Mouse (Mus musculus) hindbrain, embryonic 16.5 days (tissue): ENCODE results near the gene Mmp8. TPM values are rescaled to one million over a fixed set of nuclear protein-coding genes. Genes with fewer than 3 reads are reported as not detected.
A peak's percentile ranks its signal among the peaks of the same experiment; 100 is the strongest.

Experiments used
- ATAC-seq: fragments of 200-750 bp; cut with Nextera tagmentation; 2 replicates; pipeline ENCODE4 v1.8.0; 2017; ENCODE audit warnings: moderate TSS enrichment, moderate library complexity
- H3K27ac ChIP-seq: fragments of 300-500 bp; sonication (generic); 2 replicates; pipeline ENCODE4 v1.5.1; 2014; ENCODE audit warnings: low read depth, mild to moderate bottlenecking, control low read depth, low read length, moderate library complexity
- H3K27me3 ChIP-seq: fragments of 300-500 bp; sonication (generic); replicated peaks from 2 replicates; pipeline ENCODE4 v1.6.1; 2014; ENCODE audit warnings: low read length; ENCODE audit not compliant: control insufficient read depth, insufficient read depth
- H3K36me3 ChIP-seq: fragments of 300-500 bp; sonication (generic); 2 replicates; pipeline ENCODE4 v1.6.1; 2014; ENCODE audit warnings: mild to moderate bottlenecking, low read length, moderate library complexity, mixed read lengths; ENCODE audit not compliant: control insufficient read depth, insufficient read depth
- H3K4me1 ChIP-seq: fragments of 300-500 bp; sonication (generic); 2 replicates; pipeline ENCODE4 v1.6.1; 2014; ENCODE audit warnings: low read depth, low read length; ENCODE audit not compliant: control insufficient read depth, insufficient read depth
- H3K4me2 ChIP-seq: fragments of 300-500 bp; sonication (generic); 2 replicates; pipeline ENCODE4 v1.6.1; 2014; ENCODE audit warnings: mild to moderate bottlenecking, low read length, control low read depth, moderate library complexity
- H3K4me3 ChIP-seq: fragments of 300-500 bp; sonication (generic); 2 replicates; pipeline ENCODE4 v1.5.1; 2014; ENCODE audit warnings: mild to moderate bottlenecking, low read length, control low read depth, moderate library complexity
- H3K9ac ChIP-seq: fragments of 300-500 bp; sonication (generic); 2 replicates; pipeline ENCODE4 v1.6.1; 2014; ENCODE audit warnings: low read depth, mild to moderate bottlenecking, control low read depth, low read length, moderate library complexity
- H3K9me3 ChIP-seq: fragments of 300-500 bp; sonication (generic); 2 replicates; pipeline ENCODE4 v1.6.1; 2014; ENCODE audit warnings: mild to moderate bottlenecking, low read length, moderate library complexity; ENCODE audit not compliant: control insufficient read depth
- WGBS: fragments of 180-500 bp; shearing (Covaris S2); extraction: QIAGEN DNeasy Blood & Tissue Kit; methylation state at CpG from one replicate; pipeline ENCODE4 v1.1.7; 2014; 5-methylcytosine and 5-hydroxymethylcytosine counted together
- polyA plus RNA-seq: library from polyadenylated mRNA; unstranded; fragments of >200 nt; fragmentation: Nextera tagmentation; extraction: Ambion mirVana; gene quantifications from 2 replicates; pipeline ENCODE4 v1.2.1, GENCODE M21; 2015

The Mmp8 gene
- 0.20 and 0.24 TPM in 2 replicates for polyA plus RNA-seq

- no peaks in the 10 kb centered on the region for H3K36me3 ChIP-seq
- WGBS: 89% methylated on average over 8 of the region's 8 CpGs
- no peak within 1 kb of the TSS for H3K9ac ChIP-seq
Observed at GRCm38 (mm10) chr9:7558221-7559017, at the start of gene Mmp8. Gene Mmp8, plus strand, starts transcription at chr9:7558456.

GRCm38 (mm10) chr9:7509619-7510233 lies 48.5 kb upstream of the Mmp8 start:
- Histone ChIP-seq H3K27me3 (no peaks in the 10 kb centered on the region), H3K9me3 (no peaks in the 10 kb centered on the region), H3K27ac (no peak overlapping the region), H3K36me3 (no peaks in the 10 kb centered on the region), H3K4me1 (no peaks in the 10 kb centered on the region), H3K4me2 (no peak overlapping the region), H3K9ac (no peak overlapping the region), H3K4me3 (no peak overlapping the region)
- 88% methylated on average over 10 of the region's 10 CpGs for WGBS
- ATAC-seq: peak; percentile 61; the same call in 1 of the 2 replicates

More at GRCm38 (mm10) chr9:7558221-7559017, at the start of gene Mmp8:
- Histone ChIP-seq H3K4me2 (no peak within 1 kb of the TSS), H3K4me1 (no peaks in the 10 kb centered on the region), H3K4me3 (no peak within 1 kb of the TSS), H3K27ac (no peak within 1 kb of the TSS), H3K27me3 (no peaks in the 10 kb centered on the region), H3K9me3 (no peaks in the 10 kb centered on the region)
- no peak for ATAC-seq

GRCm38 (mm10) chr9:7517944-7518571 lies 40.2 kb upstream of the Mmp8 start:
- no peak for ATAC-seq

DNA sequence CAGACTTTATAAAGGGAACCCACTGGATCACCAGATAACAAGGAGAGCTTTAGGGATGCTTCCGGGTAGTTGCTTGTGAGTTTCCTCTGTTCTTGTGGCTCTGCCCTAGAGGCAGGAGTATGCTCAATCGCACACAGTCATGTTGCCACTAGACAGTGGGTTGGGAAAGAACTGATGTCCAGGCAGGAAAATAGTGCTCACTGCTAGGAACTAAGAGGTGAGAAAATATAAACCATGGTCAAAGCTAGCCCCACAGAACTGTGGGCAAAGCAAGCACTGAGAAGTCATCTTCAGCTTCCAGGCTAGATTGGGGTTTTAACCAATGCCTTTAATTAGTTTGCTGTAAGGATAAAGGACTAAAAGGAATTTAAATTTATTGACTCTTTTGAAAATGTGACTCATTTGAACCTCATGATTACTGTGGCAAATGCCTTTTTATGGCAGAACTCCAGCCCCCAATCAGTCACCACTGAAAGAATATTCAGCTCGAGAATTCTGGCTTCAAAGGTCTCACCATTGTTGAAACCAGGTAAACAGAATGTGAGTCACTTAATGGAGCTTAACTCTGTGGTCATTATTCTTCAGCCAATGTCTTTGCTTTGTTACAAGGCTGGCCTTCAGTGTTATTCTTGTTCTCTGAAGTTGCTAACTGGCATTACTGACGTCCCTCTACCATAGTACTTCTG lies 31.9 kb upstream of the Mmp8 start:
- Histone ChIP-seq H3K27ac (no peak overlapping the region), H3K9ac (no peak overlapping the region), H3K4me1 (no peaks in the 10 kb centered on the region), H3K4me2 (no peak overlapping the region), H3K4me3 (no peak overlapping the region), H3K9me3 (no peaks in the 10 kb centered on the region), H3K27me3 (no peaks in the 10 kb centered on the region), H3K36me3 (no peaks in the 10 kb centered on the region)
- ATAC-seq: no peak
- WGBS: 75% methylated on average over 4 of the region's 4 CpGs

More at GRCm38 (mm10) chr9:7517944-7518571, 40.2 kb upstream of the Mmp8 start:
- Histone ChIP-seq H3K27ac (no peak overlapping the region), H3K4me3 (no peak overlapping the region), H3K9ac (no peak overlapping the region), H3K4me2 (no peak overlapping the region), H3K9me3 (no peaks in the 10 kb centered on the region), H3K27me3 (no peaks in the 10 kb centered on the region), H3K36me3 (no peaks in the 10 kb centered on the region), H3K4me1 (no peaks in the 10 kb centered on the region)
- 62% methylated on average over 4 of the region's 4 CpGs for WGBS

DNA sequence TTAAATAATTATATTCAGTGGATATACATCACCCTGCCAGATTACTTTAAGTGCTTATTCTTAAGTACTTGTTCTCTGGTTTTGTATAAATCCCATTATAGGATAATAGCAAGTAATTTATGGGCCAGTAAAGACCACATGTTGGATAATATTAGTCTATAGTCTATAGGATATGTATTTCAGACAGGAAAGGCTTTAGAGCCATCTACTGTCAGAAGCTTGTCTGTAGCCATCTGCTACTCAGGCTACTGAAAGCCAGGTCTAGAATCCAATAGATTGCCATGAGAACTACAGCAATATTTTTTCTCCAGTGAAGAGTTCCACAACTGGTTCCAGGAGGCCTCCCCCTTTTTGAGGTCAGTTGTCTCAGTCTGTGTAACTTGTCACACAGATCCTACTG lies 15.5 kb upstream of the Mmp8 start:
- no peak overlapping the region for H3K4me2 ChIP-seq
- H3K9ac ChIP-seq: no peak overlapping the region
- H3K4me3 ChIP-seq: no peak overlapping the region
- no peaks in the 10 kb centered on the region for H3K27me3 ChIP-seq
- no peaks in the 10 kb centered on the region for H3K4me1 ChIP-seq
- no peaks in the 10 kb centered on the region for H3K36me3 ChIP-seq
- H3K27ac ChIP-seq: no peak overlapping the region
- no peaks in the 10 kb centered on the region for H3K9me3 ChIP-seq
- ATAC-seq: no peak

- Histone ChIP-seq H3K9ac (no peak overlapping the region), H3K4me2 (no peak overlapping the region), H3K9me3 (no peaks in the 10 kb centered on the region), H3K4me1 (no peaks in the 10 kb centered on the region), H3K36me3 (no peaks in the 10 kb centered on the region), H3K27me3 (no peaks in the 10 kb centered on the region), H3K4me3 (no peak overlapping the region), H3K27ac (no peak overlapping the region)
- 69% methylated on average over 1 of the region's 1 CpGs for WGBS
- no peak for ATAC-seq
Observed at GRCm38 (mm10) chr9:7544923-7545457, 13.3 kb upstream of the Mmp8 start.

DNA sequence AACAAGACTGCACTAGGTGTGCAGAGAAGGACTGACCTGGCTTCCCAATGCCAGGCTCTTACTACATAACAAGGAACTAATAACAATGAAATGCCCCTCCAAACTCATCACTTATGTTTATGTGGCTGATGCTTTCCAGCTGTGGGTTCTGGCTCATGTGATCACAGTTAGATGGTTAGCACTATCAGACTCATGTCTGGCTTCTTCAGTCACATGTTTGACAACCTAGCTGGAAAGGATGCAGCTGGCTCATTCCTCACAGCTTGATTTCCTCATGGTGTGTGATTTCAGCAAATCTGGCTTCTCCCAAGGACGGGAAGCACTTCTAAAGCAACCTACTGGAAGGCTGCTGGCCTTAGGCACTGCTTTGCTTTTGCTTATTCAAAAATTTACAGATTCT lies 12.8 kb upstream of the Mmp8 start:
- Histone ChIP-seq H3K4me3 (no peak overlapping the region), H3K27ac (no peak overlapping the region), H3K9me3 (no peaks in the 10 kb centered on the region), H3K4me2 (no peak overlapping the region), H3K9ac (no peak overlapping the region), H3K4me1 (no peaks in the 10 kb centered on the region), H3K27me3 (no peaks in the 10 kb centered on the region), H3K36me3 (no peaks in the 10 kb centered on the region)
- 61% methylated on average over 1 of the region's 1 CpGs for WGBS
- ATAC-seq: no peak

- Histone ChIP-seq H3K4me2 (no peak overlapping the region), H3K27ac (no peak overlapping the region), H3K9ac (no peak overlapping the region), H3K36me3 (no peaks in the 10 kb centered on the region), H3K4me3 (no peak overlapping the region), H3K9me3 (no peaks in the 10 kb centered on the region), H3K4me1 (no peaks in the 10 kb centered on the region), H3K27me3 (no peaks in the 10 kb centered on the region)
- 91% methylated on average over 7 of the region's 7 CpGs for WGBS
- ATAC-seq: no peak
Observed at GRCm38 (mm10) chr9:7545920-7546319, 12.3 kb upstream of the Mmp8 start.

- Histone ChIP-seq H3K27ac (no peak overlapping the region), H3K4me3 (no peak overlapping the region), H3K9me3 (no peaks in the 10 kb centered on the region), H3K36me3 (no peaks in the 10 kb centered on the region), H3K4me1 (no peaks in the 10 kb centered on the region), H3K9ac (no peak overlapping the region), H3K27me3 (no peaks in the 10 kb centered on the region), H3K4me2 (no peak overlapping the region)
- ATAC-seq: no peak
Observed at GRCm38 (mm10) chr9:7551943-7552342, 6.3 kb upstream of the Mmp8 start.
